Mouse (Mus musculus) induced T-regulatory cell, adult 2 months (primary cell): ENCODE results near the gene Selenbp1.
"Not testable (repeated sequence)": the region's sequence is repeated elsewhere in the genome, so short reads cannot be mapped to it uniquely, and the experiment has no call there.

Experiments used
- DNase-seq: peaks from one replicate; pipeline ENCODE4 v3.0.0-alpha.2; 2012; ENCODE audit warnings: low read depth

Gene Selenbp1

GRCm38 (mm10) chr3:94933604-94934003 lies 748 bp downstream of the Selenbp1 start:
- DNase-seq: not testable (repeated sequence)

GRCm38 (mm10) chr3:94934564-94934963 lies 1.7 kb downstream of the Selenbp1 start:
- not testable (repeated sequence) for DNase-seq

- not testable (repeated sequence) for DNase-seq
These were observed 2.5 kb downstream of the Selenbp1 start for GRCm38 (mm10) chr3:94935332-94935731.

GRCm38 (mm10) chr3:94936147-94936546 lies 3.3 kb downstream of the Selenbp1 start:
- not testable (repeated sequence) for DNase-seq

GRCm38 (mm10) chr3:94937194-94937593 lies 4.3 kb downstream of the Selenbp1 start:
- not testable (repeated sequence) for DNase-seq

- not testable (repeated sequence) for DNase-seq
These were observed 7.2 kb downstream of the Selenbp1 start for GRCm38 (mm10) chr3:94940033-94940432.

GRCm38 (mm10) chr3:94942211-94942967 lies 9.5 kb downstream of the Selenbp1 start:
- not testable (repeated sequence) for DNase-seq

GRCm38 (mm10) chr3:94943706-94944105 lies 10.8 kb downstream of the Selenbp1 start:
- DNase-seq: peak; percentile 33

GRCm38 (mm10) chr3:94948066-94948614 lies 15.3 kb downstream of the Selenbp1 start:
- DNase-seq: peak; percentile 73

GRCm38 (mm10) chr3:94949645-94950044 lies 16.8 kb downstream of the Selenbp1 start:
- DNase-seq: no peak

GRCm38 (mm10) chr3:94952806-94953205 lies 19.9 kb downstream of the Selenbp1 start:
- DNase-seq: peak; percentile 87

GRCm38 (mm10) chr3:94953384-94953763 lies 20.5 kb downstream of the Selenbp1 start:
- DNase-seq: no peak

- peak; percentile 99 for DNase-seq
These were observed 21.1 kb downstream of the Selenbp1 start, which contains the start of gene Rfx5 for GRCm38 (mm10) chr3:94953764-94954616. Gene Rfx5 (plus strand): TSS chr3:94954075.

- no peak for DNase-seq
These were observed 25.4 kb downstream of the Selenbp1 start for GRCm38 (mm10) chr3:94958295-94958694.

- no peak for DNase-seq
These were observed 27.0 kb downstream of the Selenbp1 start for GRCm38 (mm10) chr3:94959871-94960270.

GRCm38 (mm10) chr3:94960322-94960721 lies 27.5 kb downstream of the Selenbp1 start:
- DNase-seq: no peak

- no peak for DNase-seq
These were observed 32.1 kb downstream of the Selenbp1 start for GRCm38 (mm10) chr3:94964989-94965388.

GRCm38 (mm10) chr3:94965878-94966277 lies 33.0 kb downstream of the Selenbp1 start:
- no peak for DNase-seq

- DNase-seq: no peak
These were observed 39.7 kb downstream of the Selenbp1 start for GRCm38 (mm10) chr3:94972552-94972951.

GRCm38 (mm10) chr3:94973620-94974019 lies 40.8 kb downstream of the Selenbp1 start:
- no peak for DNase-seq

GRCm38 (mm10) chr3:94974026-94974527 lies 41.2 kb downstream of the Selenbp1 start:
- DNase-seq: no peak
